In genomic region chr15:85661393-85661690, GRCm38 (mm10) we compare ENCODE assay signal across 15 mouse cellular contexts.
DNase-seq lines count a peak whose midpoint lies in the region; ATAC-seq and TF ChIP-seq lines count a peak whose summit lies in the region.
"Had no signal": no experiment of that assay in that cellular context is flagged by ENCODE, and none has a peak within 500 bp of the region (broad histone marks: within the 10 kb centered on the region; RNA-seq: fewer than 3 reads in every experiment).

No protein-coding gene starts in this region.

- H3K4me1 ChIP-seq in hindbrain, postnatal 0 days (ENCODE audit: insufficient read depth, low read length): peaks cover 22% of the 10 kb centered on the region; the same call in 1 of the 2 replicates
- H3K4me1 ChIP-seq in hindbrain, embryonic 13.5 days (replicated peaks): peaks cover 24% of the 10 kb centered on the region
- peaks cover 74% of the 10 kb centered on the region for H3K4me1 ChIP-seq in neural tube, embryonic 13.5 days (replicated peaks)
- H3K4me1 ChIP-seq in olfactory bulb, adult 2 months (ENCODE audit: control insufficient read depth, insufficient read depth, low read length): peaks cover 44% of the 10 kb centered on the region
- H3K4me1 ChIP-seq: liver, embryonic 12.5 days had no signal

- H3K36me3 ChIP-seq in hindbrain, postnatal 0 days (ENCODE audit: insufficient read depth, low read length): no peaks in the 10 kb centered on the region
- H3K36me3 ChIP-seq in hindbrain, embryonic 13.5 days: no peaks in the 10 kb centered on the region
- 0 out of 2 replicates have a peak, but pooled peaks cover 4% of the 10 kb centered on the region for H3K36me3 ChIP-seq in neural tube, embryonic 13.5 days
- H3K36me3 ChIP-seq: liver, embryonic 12.5 days; midbrain, embryonic 10.5 days had no signal

- ATAC-seq in cerebellum, adult (ENCODE audit: insufficient number of reproducible peaks, low FRiP score, low TSS enrichment): no peak
- ATAC-seq in hindbrain, postnatal 0 days: no peak
- no peak for ATAC-seq in hindbrain, embryonic 13.5 days (ENCODE audit: low FRiP score)
- no peak for ATAC-seq in neural tube, embryonic 13.5 days (ENCODE audit: low read depth)

- DNase-seq in cerebellum, adult 8-10 months: peak; percentile 47
- DNase-seq in hindbrain, postnatal 0 days (ENCODE audit: low spot score): no peak
- DNase-seq in neural tube, embryonic 10.5 days (ENCODE audit: extremely low spot score, low spot score): no peak
- no peak for DNase-seq in Muller cell, postnatal 12 days (ENCODE audit: inconsistent ontology term)
- DNase-seq: gastrocnemius, postnatal 14 days; kidney, adult 18-20 months; lung, embryonic 14.5 days; lung, postnatal 4 days had no signal

- H3K27ac ChIP-seq in hindbrain, postnatal 0 days: 0 out of 2 replicates have a peak overlapping the region, but pooled peaks have one; percentile 5
- no peak overlapping the region for H3K27ac ChIP-seq in hindbrain, embryonic 13.5 days
- peak overlapping the region; percentile 20; the same call in 1 of the 2 replicates for H3K27ac ChIP-seq in neural tube, embryonic 13.5 days (replicated peaks)
- H3K27ac ChIP-seq in olfactory bulb, adult 2 months (ENCODE audit: insufficient read depth, low read depth, low read length): peak overlapping the region; percentile 93
- H3K27ac ChIP-seq: hindbrain, embryonic 14.5 days; liver, embryonic 12.5 days; midbrain, embryonic 10.5 days had no signal

- no peaks in the 10 kb centered on the region for H3K27me3 ChIP-seq in hindbrain, postnatal 0 days (ENCODE audit: insufficient read depth, low read length)
- H3K27me3 ChIP-seq in hindbrain, embryonic 13.5 days: peaks cover 88% of the 10 kb centered on the region
- peaks cover 82% of the 10 kb centered on the region for H3K27me3 ChIP-seq in neural tube, embryonic 13.5 days

- TF ChIP-seq POLR2A in olfactory bulb, adult 2 months (IDR thresholded peaks at IDR 0.05; ENCODE audit: insufficient read depth, low read depth, low read length): no peak

- H3K4me2 ChIP-seq in hindbrain, postnatal 0 days (ENCODE audit: low read depth, low read length): no peak overlapping the region
- no peak overlapping the region for H3K4me2 ChIP-seq in hindbrain, embryonic 13.5 days
- H3K4me2 ChIP-seq in neural tube, embryonic 13.5 days: no peak overlapping the region
- H3K4me2 ChIP-seq: lung, embryonic 14.5 days had no signal

- H3K9ac ChIP-seq in hindbrain, postnatal 0 days (replicated peaks; ENCODE audit: low read length): no peak overlapping the region
- H3K9ac ChIP-seq in hindbrain, embryonic 13.5 days: no peak overlapping the region
- H3K9ac ChIP-seq in neural tube, embryonic 13.5 days: peak overlapping the region; percentile 60; the same call in 1 of the 2 replicates
- H3K9ac ChIP-seq: hindbrain, embryonic 14.5 days; liver, embryonic 12.5 days; lung, embryonic 14.5 days had no signal

- WGBS in hindbrain, postnatal 0 days: 72% methylated on average over 2 of the region's 2 CpGs
- 76% methylated on average over 2 of the region's 2 CpGs for WGBS in hindbrain, embryonic 13.5 days
- 87% methylated on average over 2 of the region's 2 CpGs for WGBS in neural tube, embryonic 13.5 days
- WGBS in olfactory bulb, adult 2 months: 51% methylated on average over 2 of the region's 2 CpGs

- H3K4me3 ChIP-seq in hindbrain, postnatal 0 days (ENCODE audit: low read length): no peak overlapping the region
- no peak overlapping the region for H3K4me3 ChIP-seq in hindbrain, embryonic 13.5 days
- H3K4me3 ChIP-seq in neural tube, embryonic 13.5 days: no peak overlapping the region
- H3K4me3 ChIP-seq in olfactory bulb, adult 2 months (ENCODE audit: insufficient read depth, low read depth, low read length): no peak overlapping the region
- H3K4me3 ChIP-seq: liver, embryonic 12.5 days had no signal

- H3K9me3 ChIP-seq in hindbrain, postnatal 0 days (ENCODE audit: low read length): no peaks in the 10 kb centered on the region
- H3K9me3 ChIP-seq in hindbrain, embryonic 13.5 days: no peaks in the 10 kb centered on the region
- H3K9me3 ChIP-seq in neural tube, embryonic 13.5 days: no peaks in the 10 kb centered on the region
- H3K9me3 ChIP-seq: liver, embryonic 12.5 days; midbrain, embryonic 10.5 days had no signal

- TF ChIP-seq CTCF in hindbrain, postnatal 0 days (IDR thresholded peaks at IDR 0.05; ENCODE audit: low read depth): no peak
- no peak for TF ChIP-seq CTCF in olfactory bulb, adult 2 months (IDR thresholded peaks at IDR 0.05; ENCODE audit: insufficient read depth, low read depth, low read length)
